Mouse (Mus musculus): ENCODE data around the gene BC049730. TPM values are rescaled to one million over a fixed set of nuclear protein-coding genes. Genes with fewer than 3 reads are reported as not detected.

The BC049730 gene
- total RNA-seq, 2 experiments from 2014 or later = not detected

- no peak for DNase-seq (ENCODE audit: low spot score in 2 of 2)
Measured at GRCm38 (mm10) chr7:24761161-24761560, 52.1 kb downstream of the BC049730 start.

GRCm38 (mm10) chr7:24762574-24762973 lies 53.5 kb downstream of the BC049730 start:
- no peak for DNase-seq (ENCODE audit: low spot score in 2 of 2)

Other genes with a start within 250 kb of the BC049730 start
- 1 to 10 TPM in 1 of 2 experiments, under 1 TPM in 1; 0.76 to 1.0 TPM for gene Plaur, start 246.8 kb upstream of the BC049730 start, total RNA-seq (2021)
- gene Cadm4, start 227.2 kb upstream of the BC049730 start, total RNA-seq (2021) = 100 to 1,000 TPM; 220 to 227 TPM
- 10 to 100 TPM; 38.1 to 43.3 TPM for gene Zfp428, start 202.2 kb upstream of the BC049730 start, total RNA-seq (2021)
- gene AC161166.1, start 196.8 kb upstream of the BC049730 start, total RNA-seq (2021) = not detected
- 10 to 100 TPM; 87.5 to 89.7 TPM for gene Irgq, start 178.6 kb upstream of the BC049730 start, total RNA-seq (2021)
- gene Pinlyp, start 163.1 kb upstream of the BC049730 start, total RNA-seq (2021) = not detected
- gene Xrcc1, start 163.0 kb upstream of the BC049730 start, total RNA-seq (2021) = 10 to 100 TPM; 41.0 to 46.8 TPM
- 1 to 10 TPM; 8.2 to 8.6 TPM for gene Ethe1, start 121.7 kb upstream of the BC049730 start, total RNA-seq (2021)
- gene Zfp575, start 121.6 kb upstream of the BC049730 start, total RNA-seq (2021) = 1 to 10 TPM; 5.8 to 6.3 TPM
- gene Phldb3, start 98.5 kb upstream of the BC049730 start, total RNA-seq (2021) = under 1 TPM; 0.28 to 0.60 TPM
- 1 to 10 TPM; 1.2 to 1.3 TPM for gene Lypd3, start 72.7 kb upstream of the BC049730 start, total RNA-seq (2021)
- not detected for gene Tex101, start 32.6 kb upstream of the BC049730 start, total RNA-seq (2021)
- gene Gm4763, start 17.7 kb downstream of the BC049730 start, total RNA-seq (2021) = not detected
- gene Cd177, start 51.1 kb downstream of the BC049730 start, total RNA-seq (2021) = not detected
- gene Ceacam10, start 68.0 kb downstream of the BC049730 start, total RNA-seq (2021) = not detected
- 1 to 10 TPM; 1.3 to 2.1 TPM for gene Gm9844, start 153.0 kb downstream of the BC049730 start, total RNA-seq (2021)
- not detected for gene Lypd4, start 160.7 kb downstream of the BC049730 start, total RNA-seq (2021)
- not detected for gene Dmrtc2, start 160.8 kb downstream of the BC049730 start, total RNA-seq (2021)
- 100 to 1,000 TPM; 452 TPM for gene Rps19, start 175.1 kb downstream of the BC049730 start, total RNA-seq (2021)
- gene Cd79a, start 188.1 kb downstream of the BC049730 start, total RNA-seq (2021) = under 1 TPM; 0.37 to 0.43 TPM
- 10 to 100 TPM; 78.2 to 82.2 TPM for gene Arhgef1, start 193.7 kb downstream of the BC049730 start, total RNA-seq (2021)
- gene Gm4881, start 235.3 kb downstream of the BC049730 start, total RNA-seq (2021) = not detected

Measured in layer of hippocampus, postnatal 14 days (tissue).